17 mouse cellular contexts compared by ENCODE assay signal in genomic region chr13:107942979-107943378, GRCm38 (mm10).
"Had no signal": no experiment of that assay in that cellular context is flagged by ENCODE, and none has a peak within 500 bp of the region (broad histone marks: within the 10 kb centered on the region; RNA-seq: fewer than 3 reads in every experiment).

No protein-coding gene starts in this region.

- DNase-seq: kidney, postnatal 14 days; kidney, postnatal 4 days; layer of hippocampus, adult 9-11 months; layer of hippocampus, postnatal 36 days; liver, embryonic 13.5 days; lung, adult 2 months; lung, postnatal 14 days; lung, postnatal 4 days; thymus, adult 2 months; thymus, postnatal 14 days; thymus, postnatal 4 days had no signal

- H3K4me1 ChIP-seq: liver, embryonic 13.5 days had no signal

- H3K4me2 ChIP-seq: kidney, embryonic 15.5 days; liver, embryonic 13.5 days; midbrain, embryonic 11.5 days; neural tube, embryonic 12.5 days had no signal

- H3K27ac ChIP-seq: kidney, embryonic 15.5 days; left cerebral cortex, adult 2 months; liver, embryonic 13.5 days; neural tube, embryonic 12.5 days; stomach, postnatal 0 days had no signal

- H3K36me3 ChIP-seq: kidney, embryonic 15.5 days; liver, embryonic 13.5 days; neural tube, embryonic 12.5 days had no signal

- H3K9ac ChIP-seq: kidney, embryonic 15.5 days; liver, embryonic 13.5 days; neural tube, embryonic 12.5 days had no signal

- H3K9me3 ChIP-seq: kidney, embryonic 15.5 days; liver, embryonic 13.5 days; neural tube, embryonic 12.5 days had no signal

- H3K27me3 ChIP-seq: liver, embryonic 13.5 days; neural tube, embryonic 12.5 days had no signal

- H3K4me3 ChIP-seq: kidney, embryonic 15.5 days; layer of hippocampus, adult 2 months; left cerebral cortex, adult 2 months; liver, embryonic 13.5 days; neural tube, embryonic 12.5 days had no signal
